In genomic region chr8:11085244-11085643, GRCm38 (mm10) we compare ENCODE assay signal across 10 mouse cellular contexts.
DNase-seq lines count a peak whose midpoint lies in the region; ATAC-seq lines count a peak whose summit lies in the region.
"Had no signal": no experiment of that assay in that cellular context is flagged by ENCODE, and none has a peak within 500 bp of the region (broad histone marks: within the 10 kb centered on the region; RNA-seq: fewer than 3 reads in every experiment).

No protein-coding gene starts in this region.

- peak; percentile 44 to 72 for DNase-seq in left cerebral cortex, postnatal 14 days (ENCODE audit: low spot score in 2 of 2)
- no peak for DNase-seq in left cerebral cortex, postnatal 4 days
- DNase-seq in gastrocnemius, adult 8-10 months (ENCODE audit: low spot score in 2 of 2) = peak; percentile 51 to 66
- DNase-seq in layer of hippocampus, postnatal 25 days (ENCODE audit: extremely low spot score in 1 of 2, low spot score in 1 of 2) = peak; percentile 9 to 11
- DNase-seq in thymus, postnatal 36 days = no peak
- DNase-seq in cerebellum, postnatal 14 days = no peak

- H3K4me1 ChIP-seq in stomach, embryonic 15.5 days = 0 out of 2 replicates have a peak, but pooled peaks cover 8% of the 10 kb centered on the region
- H3K4me1 ChIP-seq in kidney, embryonic 14.5 days (ENCODE audit: control insufficient read depth, insufficient read depth, low read length) = no peaks in the 10 kb centered on the region
- H3K4me1 ChIP-seq: embryonic facial prominence, embryonic 12.5 days had no signal

- no peaks in the 10 kb centered on the region for H3K9me3 ChIP-seq in stomach, embryonic 15.5 days
- no peaks in the 10 kb centered on the region for H3K9me3 ChIP-seq in kidney, embryonic 14.5 days (ENCODE audit: control insufficient read depth, low read length)
- H3K9me3 ChIP-seq: embryonic facial prominence, embryonic 12.5 days; limb, embryonic 13.5 days had no signal

- no peak overlapping the region for H3K4me3 ChIP-seq in stomach, embryonic 15.5 days (replicated peaks)
- H3K4me3 ChIP-seq in kidney, embryonic 14.5 days (ENCODE audit: low read length) = no peak overlapping the region
- H3K4me3 ChIP-seq: embryonic facial prominence, embryonic 12.5 days; limb, embryonic 13.5 days had no signal

- H3K4me2 ChIP-seq in stomach, embryonic 15.5 days = no peak overlapping the region
- H3K4me2 ChIP-seq in kidney, embryonic 14.5 days (replicated peaks; ENCODE audit: low read depth, low read length) = no peak overlapping the region
- H3K4me2 ChIP-seq: embryonic facial prominence, embryonic 12.5 days; limb, embryonic 13.5 days had no signal

- H3K27ac ChIP-seq in stomach, embryonic 15.5 days = 0 out of 2 replicates have a peak overlapping the region, but pooled peaks have one; percentile 6
- H3K27ac ChIP-seq in kidney, embryonic 14.5 days (ENCODE audit: low read depth, low read length) = no peak overlapping the region
- H3K27ac ChIP-seq: embryonic facial prominence, embryonic 12.5 days; limb, embryonic 13.5 days had no signal

- intact Hi-C loops in left cerebral cortex, postnatal 14 days (cut with DNase I) = no loop called here
- intact Hi-C loops in left cerebral cortex, postnatal 4 days (cut with DNase I) = no loop called here

- no peak overlapping the region for H3K9ac ChIP-seq in stomach, embryonic 15.5 days
- H3K9ac ChIP-seq in kidney, embryonic 14.5 days (ENCODE audit: low read depth, low read length) = no peak overlapping the region
- H3K9ac ChIP-seq: embryonic facial prominence, embryonic 12.5 days; limb, embryonic 13.5 days had no signal

- no peak for ATAC-seq in stomach, embryonic 15.5 days (ENCODE audit: insufficient read depth, low FRiP score, low read depth)
- no peak for ATAC-seq in kidney, embryonic 14.5 days (ENCODE audit: low FRiP score, low TSS enrichment)

- H3K36me3 ChIP-seq in stomach, embryonic 15.5 days = no peaks in the 10 kb centered on the region
- no peaks in the 10 kb centered on the region for H3K36me3 ChIP-seq in kidney, embryonic 14.5 days (ENCODE audit: control insufficient read depth, insufficient read depth, low read length)
- H3K36me3 ChIP-seq: embryonic facial prominence, embryonic 12.5 days; limb, embryonic 13.5 days had no signal

- H3K27me3 ChIP-seq in stomach, embryonic 15.5 days (replicated peaks) = no peaks in the 10 kb centered on the region
- H3K27me3 ChIP-seq in kidney, embryonic 14.5 days (ENCODE audit: control insufficient read depth, insufficient read depth, low read length) = no peaks in the 10 kb centered on the region
- H3K27me3 ChIP-seq: embryonic facial prominence, embryonic 12.5 days had no signal

- WGBS in stomach, embryonic 15.5 days = 48% methylated on average over 1 of the region's 1 CpGs
- 86% methylated on average over 1 of the region's 1 CpGs for WGBS in kidney, embryonic 14.5 days

Comparison
In these comparisons a context has a peak if more than half of its experiments do, and no peak if none do; other contexts are left out.
1. DNase-seq: peak in left cerebral cortex, postnatal 14 days (2 of 2), gastrocnemius, adult 8-10 months (2 of 2) and layer of hippocampus, postnatal 25 days (2 of 2); none in left cerebral cortex, postnatal 4 days (single experiment), thymus, postnatal 36 days (0 of 2) and cerebellum, postnatal 14 days (0 of 2).